Mouse (Mus musculus): ENCODE results near the gene Lin28a. TPM values are rescaled to one million over a fixed set of nuclear protein-coding genes. Genes with fewer than 3 reads are reported as not detected.
"Not testable (repeated sequence)": the region's sequence is repeated elsewhere in the genome, so short reads cannot be mapped to it uniquely, and the experiment has no call there.

Lin28a gene
- total RNA-seq, 4 experiments from 2014 or later, result not detected

GRCm38 (mm10) chr4:134019210-134019609 is 569 bp upstream of the Lin28a start:
- no peak for DNase-seq (ENCODE audit: low spot score in 2 of 2)

DNA sequence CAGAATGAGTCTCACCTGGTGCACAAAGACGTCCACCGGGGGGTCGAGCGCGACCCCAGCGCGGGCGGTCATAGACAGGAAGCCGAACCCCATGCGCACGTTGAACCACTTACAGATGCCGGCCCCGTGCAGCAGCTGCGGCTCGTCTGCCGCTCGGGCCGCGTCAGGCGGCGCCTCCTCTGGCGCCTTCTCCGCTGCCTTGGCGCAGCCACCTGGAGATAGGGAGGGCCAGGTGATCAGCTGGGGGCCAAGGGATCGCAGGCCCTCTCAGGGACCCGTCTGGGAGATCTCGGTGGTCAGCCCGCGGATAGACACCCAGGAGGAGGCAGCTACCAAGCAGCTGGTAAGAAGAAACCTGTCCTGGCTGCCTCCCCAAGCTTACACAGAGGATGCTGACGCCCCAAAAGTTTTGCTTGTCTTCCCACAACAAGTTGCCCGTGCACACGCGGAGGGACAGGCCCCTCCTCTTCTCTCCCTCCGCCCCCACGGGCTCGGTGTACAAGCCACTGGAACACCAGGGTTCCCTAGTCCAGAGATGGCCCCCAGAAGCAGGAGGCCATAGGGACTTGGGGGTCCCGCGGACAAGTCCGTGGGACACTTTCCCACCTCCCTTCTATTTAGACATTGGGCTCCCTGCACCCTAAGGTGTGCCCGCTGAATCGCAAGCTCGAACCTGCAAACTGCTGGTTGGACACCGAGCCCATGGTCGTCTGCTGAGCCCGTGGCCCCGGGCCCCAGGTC is 433 bp downstream of the Lin28a start:
- no peak for DNase-seq (ENCODE audit: low spot score in 2 of 2)

- no peak for DNase-seq (ENCODE audit: low spot score in 2 of 2)
Measured at GRCm38 (mm10) chr4:134017201-134017865, 1.3 kb downstream of the Lin28a start.

GRCm38 (mm10) chr4:134016767-134017166 is 1.9 kb downstream of the Lin28a start:
- DNase-seq (ENCODE audit: low spot score in 2 of 2), result no peak

- DNase-seq (ENCODE audit: low spot score in 2 of 2), result no peak
Measured at GRCm38 (mm10) chr4:134016208-134016607, 2.4 kb downstream of the Lin28a start.

DNA sequence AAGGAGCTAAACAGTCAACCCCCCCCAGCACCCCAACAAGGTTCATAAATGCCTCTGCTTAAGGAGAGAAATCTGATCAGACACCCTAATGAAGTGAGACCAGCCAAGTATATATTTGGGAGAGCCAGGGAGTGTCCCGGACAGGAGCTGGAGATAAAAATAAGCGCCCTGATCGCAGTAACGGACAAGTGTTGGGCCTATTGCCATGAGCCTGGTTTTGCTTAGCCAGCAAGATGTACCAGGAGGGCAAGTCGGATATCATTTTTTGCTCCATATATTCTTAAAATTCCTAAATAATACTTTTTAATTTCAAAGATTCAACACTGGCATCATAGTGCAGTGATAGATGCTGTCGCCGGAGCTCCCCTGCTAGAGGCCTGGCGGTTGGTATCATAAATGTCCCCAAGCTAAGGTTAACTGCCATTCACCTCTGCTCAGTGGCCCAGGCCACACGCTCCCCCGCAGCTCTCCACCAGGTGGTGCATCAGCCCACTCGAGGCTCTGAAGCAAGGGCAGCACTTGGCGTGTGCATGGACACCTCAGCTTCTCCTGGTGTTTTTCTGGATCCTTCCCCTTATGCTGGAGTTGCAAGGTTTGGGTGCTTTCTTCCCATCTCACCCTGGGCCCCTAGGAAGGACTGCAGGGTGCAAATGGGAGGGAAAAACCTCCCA is 5.6 kb downstream of the Lin28a start:
- DNase-seq (ENCODE audit: low spot score in 2 of 2), result no peak

DNA sequence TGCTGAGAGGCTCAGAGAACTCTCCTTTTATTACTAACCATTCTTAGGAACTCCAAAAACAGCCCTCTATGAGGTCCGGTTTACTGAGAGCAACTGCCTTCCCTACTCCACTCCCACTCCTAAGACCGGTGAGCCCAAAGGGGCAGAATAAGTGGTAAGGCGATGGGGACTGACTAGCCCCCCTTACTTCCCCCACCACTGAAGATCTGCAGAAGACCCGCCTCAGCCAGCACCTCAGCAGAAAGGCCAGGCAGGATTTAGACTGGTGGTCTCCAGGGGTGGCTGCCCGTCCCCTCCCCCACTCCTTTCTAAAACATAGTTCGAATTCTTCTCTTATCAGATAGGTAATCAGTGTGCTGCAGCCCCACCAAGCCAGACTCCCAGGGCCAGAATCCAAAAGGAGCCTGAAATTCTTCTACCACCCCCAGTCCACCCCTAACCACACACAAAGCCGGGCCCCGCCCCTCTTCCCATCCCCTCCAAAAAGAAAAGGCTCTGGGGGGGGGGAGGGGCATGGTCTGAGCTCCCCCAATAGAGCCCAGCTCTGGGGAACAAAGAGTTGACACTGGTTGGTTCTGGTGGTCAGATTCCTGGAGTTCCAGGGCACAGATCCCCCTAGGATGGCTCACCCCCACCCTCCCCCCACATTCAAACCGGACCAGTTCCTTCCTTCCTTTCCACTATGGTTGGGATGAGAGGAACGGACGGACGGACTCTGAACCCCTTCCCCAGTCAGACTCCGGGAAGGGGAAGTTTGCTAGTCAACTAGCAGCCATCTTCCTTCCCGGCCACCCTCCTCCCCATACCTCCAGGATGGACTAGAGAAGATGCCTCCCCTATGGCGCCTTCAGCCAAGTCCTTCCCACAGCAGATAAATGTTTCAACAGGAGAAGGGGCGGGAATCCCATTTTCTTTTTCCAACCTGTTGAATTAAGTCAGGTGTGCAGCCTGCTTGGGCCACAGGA is 6.9 kb downstream of the Lin28a start:
- no peak for DNase-seq (ENCODE audit: low spot score in 2 of 2)

GRCm38 (mm10) chr4:134009709-134010108 is 8.9 kb downstream of the Lin28a start:
- DNase-seq (ENCODE audit: low spot score in 2 of 2), result no peak

GRCm38 (mm10) chr4:134006845-134007244 is 11.8 kb downstream of the Lin28a start:
- DNase-seq (ENCODE audit: low spot score in 2 of 2), result no peak

DNA sequence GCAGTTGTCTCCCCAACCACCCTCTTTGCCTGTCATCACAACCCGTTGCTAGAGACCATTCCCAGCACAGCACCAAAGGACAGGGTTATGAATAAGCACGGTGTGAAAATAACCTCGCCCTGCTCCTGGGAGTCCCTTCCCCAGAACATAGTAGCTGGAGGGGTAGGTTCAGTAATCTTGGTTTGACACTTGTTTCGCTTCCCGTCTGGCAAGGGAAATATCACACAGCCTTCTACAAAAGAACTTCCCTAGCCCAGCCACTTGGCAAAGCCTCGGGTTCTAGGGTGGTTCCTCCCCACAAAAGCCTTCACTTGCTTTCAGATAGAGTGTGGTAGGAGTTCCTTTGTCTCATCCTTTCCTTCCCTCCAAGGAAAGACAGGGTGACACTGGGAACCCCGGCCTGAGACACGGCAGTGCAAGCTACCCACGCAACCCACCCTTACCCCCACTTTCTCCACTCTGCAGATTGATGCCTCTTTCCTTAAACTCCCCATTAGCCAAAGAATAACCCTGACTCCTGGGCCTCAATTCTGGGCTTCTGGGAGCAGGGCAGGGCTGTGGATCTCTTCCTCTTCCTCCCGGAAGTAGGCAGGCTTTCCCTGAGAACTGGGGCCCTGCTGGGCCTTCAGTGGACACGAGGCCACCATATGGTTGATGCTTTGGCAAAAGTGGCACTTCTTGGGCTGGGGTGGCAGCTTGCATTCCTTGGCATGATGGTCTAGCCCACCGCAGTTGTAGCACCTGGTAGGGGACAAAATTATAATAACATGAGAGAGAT is 12.9 kb downstream of the Lin28a start:
- DNase-seq (ENCODE audit: low spot score in 2 of 2), result no peak

DNA sequence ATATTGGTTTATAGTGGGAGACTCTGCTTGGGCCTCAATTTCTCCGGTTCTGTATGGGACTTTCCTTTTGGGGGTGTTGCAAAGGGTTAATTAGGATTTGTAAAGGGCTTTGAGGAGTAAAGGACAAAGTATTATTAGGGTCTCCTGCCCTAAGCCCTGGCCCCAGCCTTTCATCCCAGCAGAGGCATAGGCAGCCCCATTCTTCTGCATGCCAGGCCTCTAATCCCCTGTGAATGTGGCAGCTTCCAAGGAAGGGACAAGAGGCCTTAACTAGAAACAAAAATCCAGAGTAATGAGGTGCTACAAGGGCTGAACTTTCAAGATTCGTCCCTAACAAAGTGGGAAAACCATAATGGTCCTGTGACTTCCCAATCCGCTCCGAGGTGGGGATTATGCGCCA is 15.7 kb downstream of the Lin28a start:
- no peak for DNase-seq (ENCODE audit: low spot score in 2 of 2)

- DNase-seq (ENCODE audit: low spot score in 2 of 2), result no peak
Measured at GRCm38 (mm10) chr4:134002246-134002645, 16.4 kb downstream of the Lin28a start.

DNA sequence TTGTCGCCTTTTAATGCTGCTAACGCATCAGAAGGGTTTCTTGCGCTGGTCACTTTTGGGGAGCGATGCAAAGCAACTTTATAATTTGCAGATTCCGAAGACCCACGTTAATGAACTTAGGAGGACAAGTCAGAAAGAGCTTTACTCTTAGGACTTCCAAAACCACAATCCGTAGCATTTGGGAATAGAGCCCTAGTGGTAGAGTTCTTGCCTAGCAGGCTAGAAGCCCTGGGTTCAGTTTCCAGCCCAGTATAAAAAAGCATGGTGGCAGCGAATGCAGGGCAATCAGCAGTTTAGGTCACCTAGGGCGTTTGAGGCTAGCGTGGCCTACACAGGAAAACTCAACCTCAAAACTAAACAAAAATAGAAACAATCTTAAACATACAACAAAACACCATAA is 16.9 kb downstream of the Lin28a start:
- no peak for DNase-seq (ENCODE audit: low spot score in 2 of 2)

- DNase-seq (ENCODE audit: low spot score in 2 of 2), result peak; percentile 87 to 96
Measured at GRCm38 (mm10) chr4:134000466-134001438, 17.9 kb downstream of the Lin28a start, which contains the start of gene Dhdds. Dhdds (minus strand) TSS chr4:134000918.

GRCm38 (mm10) chr4:133994697-133995096 is 23.9 kb downstream of the Lin28a start:
- DNase-seq (ENCODE audit: low spot score in 2 of 2), result no peak

DNA sequence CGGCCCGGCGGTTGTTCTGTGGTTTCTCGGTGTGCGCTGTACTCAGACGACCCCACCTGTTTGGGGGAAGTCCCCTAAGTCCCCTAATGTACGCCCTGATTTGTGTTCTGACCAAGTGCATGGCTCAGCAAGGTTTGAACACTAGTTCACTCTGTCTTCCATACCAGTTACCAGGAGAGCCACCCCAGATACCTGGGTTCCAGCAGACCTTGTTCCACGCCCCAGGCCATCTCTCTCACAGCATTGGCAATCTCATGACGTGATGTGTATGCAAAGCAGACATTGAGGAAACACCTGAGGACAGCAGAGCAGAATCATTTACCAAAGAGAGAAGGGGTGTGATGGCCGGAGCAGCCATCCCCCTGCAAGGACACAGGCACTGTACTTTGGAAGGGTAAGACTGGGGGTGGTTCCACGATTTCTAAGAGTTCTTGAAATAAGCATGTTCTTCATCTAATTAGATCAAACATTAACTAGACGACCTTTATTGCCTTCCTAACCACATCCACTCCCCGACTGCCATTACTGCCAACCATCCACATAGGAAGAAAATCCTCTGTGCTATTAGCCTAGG is 27.5 kb downstream of the Lin28a start:
- DNase-seq (ENCODE audit: low spot score in 2 of 2), result no peak

- DNase-seq (ENCODE audit: low spot score in 2 of 2), result no peak
Measured at GRCm38 (mm10) chr4:133990035-133990434, 28.6 kb downstream of the Lin28a start.

DNA sequence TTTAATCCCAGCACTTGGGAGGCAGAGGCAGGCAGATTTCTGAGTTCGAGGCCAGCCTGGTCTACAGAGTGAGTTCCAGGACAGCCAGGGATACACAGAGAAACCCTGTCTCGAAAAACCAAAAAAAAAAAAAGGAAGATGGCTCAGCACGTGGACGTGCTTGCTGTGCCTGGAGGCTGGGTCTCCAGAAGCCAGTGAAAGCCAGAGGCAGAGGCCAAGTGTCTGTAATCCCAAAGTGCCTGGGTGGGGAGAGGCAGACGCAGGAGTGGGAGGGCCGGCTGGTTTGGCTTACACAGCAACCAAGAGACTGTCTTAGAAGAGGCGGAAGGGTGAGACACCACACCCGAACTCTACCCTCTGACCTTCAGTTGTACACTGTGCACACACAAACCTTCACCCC is 30.4 kb downstream of the Lin28a start:
- DNase-seq (ENCODE audit: low spot score in 2 of 2), result not testable (repeated sequence)

GRCm38 (mm10) chr4:133982936-133983335 is 35.7 kb downstream of the Lin28a start:
- DNase-seq (ENCODE audit: low spot score in 2 of 2), result no peak

All from left cerebral cortex, adult 8-10 months (tissue).